Mouse (Mus musculus) layer of hippocampus, postnatal 25 days (tissue): ENCODE data around the gene Chpt1. TPM values are rescaled to one million over a fixed set of nuclear protein-coding genes. Genes with fewer than 3 reads are reported as not detected.
"Not testable (repeated sequence)": the region's sequence is repeated elsewhere in the genome, so short reads cannot be mapped to it uniquely, and the experiment has no call there.

Experiments used
- DNase-seq, 2 experiments: peaks; one replicate each; pipeline ENCODE4 v3.0.0; 2022; ENCODE audit warnings: mixed read lengths in 2 of 2, low spot score in 1 of 2; ENCODE audit errors: extremely low spot score in 1 of 2
- total RNA-seq, 2 experiments: library from RNA; stranded (reverse); gene quantifications; 2 replicates each; pipeline ENCODE4 v1.2.3; 2021

Chpt1 gene
- total RNA-seq, 2 experiments from 2014 or later = 40.0 to 40.5 TPM

- DNase-seq = no peak
These were observed 6.9 kb downstream of the Chpt1 start for GRCm38 (mm10) chr10:88496864-88497564.

GRCm38 (mm10) chr10:88494959-88495587 lies 8.8 kb downstream of the Chpt1 start:
- DNase-seq = no peak

- no peak for DNase-seq
These were observed 11.2 kb downstream of the Chpt1 start for GRCm38 (mm10) chr10:88492658-88493057.

- no peak for DNase-seq
These were observed 12.2 kb downstream of the Chpt1 start for GRCm38 (mm10) chr10:88491632-88492031.

DNA sequence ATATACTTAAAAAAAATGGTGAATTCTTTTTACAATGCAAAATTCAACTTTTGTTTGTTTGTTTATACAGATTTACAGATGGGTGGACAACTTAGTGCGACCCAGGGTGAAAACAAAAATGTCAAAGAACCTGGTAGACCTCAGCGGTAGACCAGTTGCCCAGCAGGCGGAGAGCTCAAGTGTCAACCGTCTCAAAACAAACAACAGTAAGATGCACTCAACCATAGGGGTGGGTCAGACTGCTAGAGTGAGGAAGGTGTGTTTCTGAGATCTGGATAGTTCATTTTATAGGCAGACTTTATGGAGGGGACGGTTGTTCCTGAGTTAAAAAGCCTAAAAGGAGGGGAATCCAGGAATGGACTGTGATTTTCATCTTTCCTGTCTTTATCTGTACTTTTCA lies 15.2 kb downstream of the Chpt1 start:
- no peak for DNase-seq

GRCm38 (mm10) chr10:88482866-88483265 lies 21.0 kb downstream of the Chpt1 start:
- DNase-seq = not testable (repeated sequence)

DNA sequence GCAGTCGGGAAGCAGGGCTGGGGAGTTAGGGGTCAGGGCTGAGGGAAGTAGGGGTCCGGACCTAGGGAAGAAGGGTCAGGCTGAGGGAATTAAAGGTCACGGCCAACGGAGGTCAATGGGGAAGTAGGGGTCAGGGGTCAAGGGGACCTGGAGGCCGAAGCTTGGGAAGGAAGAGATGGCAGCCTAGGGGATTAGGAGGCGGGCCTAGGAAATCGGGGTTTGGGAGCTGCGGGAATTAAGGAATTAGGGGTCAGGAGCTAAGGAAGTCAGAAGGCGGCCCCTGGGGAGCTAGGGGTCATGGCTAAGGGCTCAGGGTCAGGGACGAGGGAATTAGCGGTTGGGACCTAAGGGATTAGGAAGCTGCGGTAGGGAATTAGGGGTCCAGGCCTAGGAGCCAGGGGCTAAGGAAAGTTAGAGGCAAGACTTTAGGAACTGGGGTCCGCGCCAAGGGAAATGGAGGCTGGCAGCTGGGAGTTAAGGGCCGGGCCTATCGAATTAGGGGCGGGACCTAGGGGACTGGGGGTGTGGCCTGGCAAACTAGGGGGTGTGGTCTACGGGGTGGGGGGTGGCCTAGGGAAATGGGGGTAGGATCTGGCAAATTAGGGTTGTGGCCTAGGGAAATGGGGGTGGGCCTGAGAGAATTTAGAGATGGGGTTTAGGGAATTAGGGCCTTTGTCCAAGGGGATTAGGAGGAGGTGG lies 43.6 kb downstream of the Chpt1 start:
- no peak for DNase-seq

DNA sequence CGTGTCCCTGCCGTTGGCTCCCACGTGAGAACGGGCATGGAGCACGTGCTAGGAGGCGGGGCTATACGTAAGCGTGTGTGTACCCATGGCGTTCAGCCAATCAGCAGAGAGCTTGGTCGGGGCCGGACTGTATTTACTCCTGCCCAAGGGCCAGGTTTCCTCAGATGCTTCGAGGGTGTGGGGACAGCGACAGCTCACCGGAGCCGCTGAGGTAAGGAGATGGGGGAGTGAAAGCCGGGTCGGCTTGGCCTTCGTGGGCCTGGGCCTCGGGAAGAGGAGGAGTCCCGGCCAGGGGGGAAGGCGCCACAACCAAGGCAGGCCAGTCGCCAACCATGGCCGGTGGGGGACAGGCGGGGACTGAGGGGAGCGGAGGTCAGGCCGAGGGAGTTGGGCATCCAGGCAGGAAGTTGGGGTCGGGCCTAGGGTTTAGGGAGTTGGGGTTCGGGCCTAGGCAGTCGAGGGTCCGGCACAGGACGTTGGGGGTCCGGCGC lies 44.3 kb downstream of the Chpt1 start, which contains the start of gene Sycp3:
TSS of gene Sycp3 (plus strand) at position 68 of the 491 bp plus-strand sequence.
- no peak for DNase-seq

DNA sequence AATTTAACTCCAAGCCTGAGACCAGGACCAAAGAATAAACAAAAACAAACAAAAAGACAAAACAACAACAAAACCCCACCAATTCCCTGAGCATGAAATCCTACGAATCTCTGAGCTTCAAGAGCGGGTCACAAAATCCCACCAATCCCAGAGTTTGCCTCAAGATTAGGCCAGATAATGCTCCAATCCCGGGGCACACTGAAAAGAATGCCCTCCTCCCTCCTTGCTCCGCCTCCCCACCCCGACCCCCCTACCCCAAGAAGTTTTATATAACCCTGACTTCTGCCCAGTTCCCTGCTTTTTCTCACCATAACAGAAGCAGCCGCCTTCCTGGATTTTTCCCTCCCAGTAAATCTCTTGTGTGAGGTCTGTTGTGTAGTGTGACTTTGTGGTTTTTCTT lies 46.1 kb downstream of the Chpt1 start:
- no peak for DNase-seq

DNA sequence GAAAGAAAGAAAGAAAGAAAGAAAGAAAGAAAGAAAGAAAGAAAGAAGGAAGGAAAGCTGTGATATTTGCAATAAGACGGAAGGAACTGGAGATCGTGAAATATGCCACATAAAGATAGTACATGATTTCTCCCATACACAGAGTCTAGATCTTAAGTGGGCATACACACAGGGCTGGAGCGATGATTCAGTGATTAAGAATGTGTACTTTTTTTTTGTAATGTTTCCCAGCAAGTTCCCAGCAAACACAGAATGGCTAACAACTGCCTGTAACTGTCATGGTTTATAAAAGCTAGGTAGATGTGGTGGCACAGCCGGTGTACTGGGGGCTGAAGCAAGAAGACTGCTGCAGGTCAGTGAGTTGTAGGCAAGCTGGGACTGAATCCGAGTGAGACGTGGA lies 51.9 kb downstream of the Chpt1 start:
- DNase-seq = no peak

DNA sequence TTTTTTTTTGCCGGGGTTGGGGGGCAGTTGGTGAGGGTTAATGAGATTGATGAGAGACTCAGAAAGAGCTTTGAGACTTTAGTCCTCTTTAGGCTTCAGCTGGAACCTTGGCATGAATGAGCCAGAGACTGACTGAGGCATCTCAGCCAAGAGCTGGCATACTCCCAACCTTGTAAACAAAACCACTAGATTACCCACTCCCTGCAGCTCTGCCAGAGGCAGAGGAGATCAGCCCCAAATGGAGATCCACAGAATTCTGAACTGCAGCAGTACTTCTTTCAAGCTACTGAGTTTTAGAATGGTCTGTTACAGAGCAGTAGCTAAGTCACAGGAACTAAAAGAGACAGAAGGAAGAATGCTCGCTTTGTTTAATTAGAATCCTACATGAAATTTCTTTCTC lies 52.7 kb downstream of the Chpt1 start:
- peak in 1 of 2 experiments; percentile 24 for DNase-seq

DNA sequence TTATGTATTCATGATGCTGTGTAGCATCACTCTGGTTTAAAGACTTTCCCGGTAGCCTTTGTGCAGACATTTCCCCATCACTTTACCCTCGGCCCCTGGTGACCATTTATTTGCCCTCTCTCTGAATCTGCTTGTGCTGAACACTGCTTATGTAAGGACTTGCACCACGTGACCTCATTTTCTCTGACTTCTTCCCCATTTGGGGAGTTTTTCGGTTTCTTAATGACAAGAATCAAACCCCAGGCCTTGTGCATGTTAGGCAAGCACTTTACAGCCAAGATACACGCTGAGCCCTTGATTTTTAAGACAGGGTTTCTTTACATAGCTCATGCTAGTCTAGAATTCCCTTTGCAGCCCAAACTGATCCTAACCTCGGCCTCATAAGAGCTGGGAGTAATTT lies 62.6 kb downstream of the Chpt1 start:
- no peak for DNase-seq

- DNase-seq = no peak
These were observed 75.9 kb downstream of the Chpt1 start for GRCm38 (mm10) chr10:88427998-88428397.

- no peak for DNase-seq
These were observed 77.0 kb downstream of the Chpt1 start for GRCm38 (mm10) chr10:88426896-88427295.

GRCm38 (mm10) chr10:88426158-88426816 lies 77.6 kb downstream of the Chpt1 start:
- peak in 1 of 2 experiments; percentile 50 for DNase-seq

GRCm38 (mm10) chr10:88420655-88421435 lies 83.0 kb downstream of the Chpt1 start:
- no peak for DNase-seq

- no peak for DNase-seq
These were observed 83.7 kb downstream of the Chpt1 start for GRCm38 (mm10) chr10:88420141-88420541.

- no peak for DNase-seq
These were observed 86.2 kb downstream of the Chpt1 start for GRCm38 (mm10) chr10:88417686-88418085.

GRCm38 (mm10) chr10:88412290-88412995 lies 91.4 kb downstream of the Chpt1 start:
- DNase-seq = no peak
